Mouse (Mus musculus) forebrain, embryonic 15.5 days (tissue): ENCODE results near the gene Chn2. TPM values are rescaled to one million over a fixed set of nuclear protein-coding genes. Genes with fewer than 3 reads are reported as not detected.

Experiments
- ATAC-seq: fragments of 200-750 bp; cut with Nextera tagmentation; replicated peaks from 2 replicates; pipeline ENCODE4 v1.8.0; 2017; ENCODE audit warnings: mild to moderate bottlenecking, moderate TSS enrichment, moderate library complexity
- H3K27ac ChIP-seq: fragments of 300-500 bp; sonication (generic); replicated peaks from 2 replicates; pipeline ENCODE4 v1.5.1; 2015; ENCODE audit warnings: mild to moderate bottlenecking, inconsistent platforms
- H3K27me3 ChIP-seq: fragments of 300-500 bp; sonication (generic); 2 replicates; pipeline ENCODE4 v1.6.1; 2015; ENCODE audit warnings: inconsistent platforms
- H3K36me3 ChIP-seq: fragments of 300-500 bp; sonication (generic); 2 replicates; pipeline ENCODE4 v1.6.1; 2015; ENCODE audit warnings: mild to moderate bottlenecking, inconsistent platforms
- H3K4me1 ChIP-seq: fragments of 300-500 bp; sonication (generic); 2 replicates; pipeline ENCODE4 v1.6.1; 2015; ENCODE audit warnings: inconsistent platforms
- H3K4me2 ChIP-seq: fragments of 300-500 bp; sonication (generic); replicated peaks from 2 replicates; pipeline ENCODE4 v1.6.1; 2015; ENCODE audit warnings: mild to moderate bottlenecking, inconsistent platforms
- H3K4me3 ChIP-seq: fragments of 300-500 bp; sonication (generic); 2 replicates; pipeline ENCODE4 v1.5.1; 2015; ENCODE audit warnings: mild to moderate bottlenecking, inconsistent platforms
- H3K9ac ChIP-seq: fragments of 300-500 bp; sonication (generic); replicated peaks from 2 replicates; pipeline ENCODE4 v1.6.1; 2015; ENCODE audit warnings: mild to moderate bottlenecking, inconsistent platforms
- H3K9me3 ChIP-seq: fragments of 300-500 bp; sonication (generic); 2 replicates; pipeline ENCODE4 v1.6.1; 2016; ENCODE audit warnings: inconsistent platforms
- WGBS: fragments of 180-500 bp; shearing (Covaris S2); methylation state at CpG from one replicate; pipeline ENCODE4 v1.1.7; 2015; ENCODE audit warnings: mixed read lengths; 5-methylcytosine and 5-hydroxymethylcytosine counted together
- polyA plus RNA-seq: library from polyadenylated mRNA; unstranded; fragments of >200 nt; fragmentation: Nextera tagmentation; extraction: Ambion mirVana; gene quantifications from 2 replicates; pipeline ENCODE4 v1.2.1, GENCODE M21; 2015

Chn2 gene
- polyA plus RNA-seq, 1 experiment from 2014 or later, result 46.2 TPM

- Histone ChIP-seq H3K27ac (no peak overlapping the region), H3K27me3 (no peaks in the 10 kb centered on the region), H3K4me2 (no peak overlapping the region), H3K4me1 (no peaks in the 10 kb centered on the region), H3K4me3 (no peak overlapping the region), H3K36me3 (no peaks in the 10 kb centered on the region), H3K9ac (no peak overlapping the region), H3K9me3 (no peaks in the 10 kb centered on the region)
- WGBS, result 39% methylated on average over 4 of the region's 4 CpGs
- no peak for ATAC-seq
These were observed 160.2 kb downstream of the Chn2 start for GRCm38 (mm10) chr6:54199516-54199915.

- Histone ChIP-seq H3K27ac (no peak overlapping the region), H3K4me1 (no peaks in the 10 kb centered on the region), H3K27me3 (no peaks in the 10 kb centered on the region), H3K4me2 (no peak overlapping the region), H3K9me3 (no peaks in the 10 kb centered on the region), H3K4me3 (no peak overlapping the region), H3K36me3 (no peaks in the 10 kb centered on the region), H3K9ac (no peak overlapping the region)
- WGBS, result 63% methylated on average over 11 of the region's 11 CpGs
- no peak for ATAC-seq
These were observed 160.8 kb downstream of the Chn2 start for GRCm38 (mm10) chr6:54200031-54200722.

GRCm38 (mm10) chr6:54202311-54203020, 163.1 kb downstream of the Chn2 start:
- Histone ChIP-seq H3K36me3 (no peaks in the 10 kb centered on the region), H3K4me3 (no peak overlapping the region), H3K9ac (no peak overlapping the region), H3K4me1 (no peaks in the 10 kb centered on the region), H3K27ac (no peak overlapping the region), H3K9me3 (no peaks in the 10 kb centered on the region), H3K4me2 (no peak overlapping the region), H3K27me3 (no peaks in the 10 kb centered on the region)
- no peak for ATAC-seq
- WGBS, result 88% methylated on average over 7 of the region's 7 CpGs

GRCm38 (mm10) chr6:54203316-54203715, 164.0 kb downstream of the Chn2 start:
- H3K36me3 ChIP-seq, result no peaks in the 10 kb centered on the region
- H3K9me3 ChIP-seq, result no peaks in the 10 kb centered on the region
- H3K27ac ChIP-seq, result no peak overlapping the region
- H3K27me3 ChIP-seq, result no peaks in the 10 kb centered on the region
- no peak overlapping the region for H3K4me3 ChIP-seq
- 87% methylated on average over 2 of the region's 2 CpGs for WGBS
- H3K4me1 ChIP-seq, result no peaks in the 10 kb centered on the region
- ATAC-seq, result no peak
- no peak overlapping the region for H3K4me2 ChIP-seq
- H3K9ac ChIP-seq, result no peak overlapping the region

- Histone ChIP-seq H3K9me3 (no peaks in the 10 kb centered on the region), H3K4me1 (no peaks in the 10 kb centered on the region), H3K4me3 (no peak overlapping the region), H3K4me2 (no peak overlapping the region), H3K27ac (no peak overlapping the region), H3K9ac (no peak overlapping the region), H3K36me3 (no peaks in the 10 kb centered on the region), H3K27me3 (no peaks in the 10 kb centered on the region)
- 94% methylated on average over 6 of the region's 6 CpGs for WGBS
- ATAC-seq, result no peak
These were observed 164.6 kb downstream of the Chn2 start for GRCm38 (mm10) chr6:54203926-54204325.

- H3K4me3 ChIP-seq, result no peak overlapping the region
- no peaks in the 10 kb centered on the region for H3K4me1 ChIP-seq
- H3K9ac ChIP-seq, result no peak overlapping the region
- ATAC-seq, result no peak
- WGBS, result 35% methylated on average over 2 of the region's 2 CpGs
- H3K36me3 ChIP-seq, result no peaks in the 10 kb centered on the region
- no peaks in the 10 kb centered on the region for H3K27me3 ChIP-seq
- H3K27ac ChIP-seq, result no peak overlapping the region
- no peaks in the 10 kb centered on the region for H3K9me3 ChIP-seq
- H3K4me2 ChIP-seq, result no peak overlapping the region
These were observed 165.6 kb downstream of the Chn2 start for GRCm38 (mm10) chr6:54204931-54205330.

GRCm38 (mm10) chr6:54205471-54205870, 166.1 kb downstream of the Chn2 start:
- H3K27ac ChIP-seq, result no peak overlapping the region
- no peak overlapping the region for H3K4me2 ChIP-seq
- ATAC-seq, result no peak
- H3K36me3 ChIP-seq, result no peaks in the 10 kb centered on the region
- no peaks in the 10 kb centered on the region for H3K9me3 ChIP-seq
- 31% methylated on average over 5 of the region's 5 CpGs for WGBS
- no peak overlapping the region for H3K9ac ChIP-seq
- H3K27me3 ChIP-seq, result no peaks in the 10 kb centered on the region
- no peak overlapping the region for H3K4me3 ChIP-seq
- no peaks in the 10 kb centered on the region for H3K4me1 ChIP-seq

GRCm38 (mm10) chr6:54206221-54206738, 166.9 kb downstream of the Chn2 start:
- Histone ChIP-seq H3K9ac (no peak overlapping the region), H3K9me3 (no peaks in the 10 kb centered on the region), H3K36me3 (no peaks in the 10 kb centered on the region), H3K4me3 (no peak overlapping the region), H3K27me3 (no peaks in the 10 kb centered on the region), H3K27ac (no peak overlapping the region), H3K4me2 (no peak overlapping the region), H3K4me1 (0 out of 2 replicates have a peak, but pooled peaks cover 2% of the 10 kb centered on the region)
- WGBS, result 22% methylated on average over 6 of the region's 6 CpGs
- no peak for ATAC-seq

GRCm38 (mm10) chr6:54208786-54209185, 169.4 kb downstream of the Chn2 start:
- no peak overlapping the region for H3K4me2 ChIP-seq
- WGBS, result 89% methylated on average over 8 of the region's 8 CpGs
- no peak overlapping the region for H3K4me3 ChIP-seq
- H3K9me3 ChIP-seq, result no peaks in the 10 kb centered on the region
- H3K36me3 ChIP-seq, result no peaks in the 10 kb centered on the region
- no peak overlapping the region for H3K27ac ChIP-seq
- H3K27me3 ChIP-seq, result no peaks in the 10 kb centered on the region
- 0 out of 2 replicates have a peak, but pooled peaks cover 3% of the 10 kb centered on the region for H3K4me1 ChIP-seq
- ATAC-seq, result no peak
- no peak overlapping the region for H3K9ac ChIP-seq

- Histone ChIP-seq H3K36me3 (no peaks in the 10 kb centered on the region), H3K9ac (no peak overlapping the region), H3K9me3 (no peaks in the 10 kb centered on the region), H3K4me1 (0 out of 2 replicates have a peak, but pooled peaks cover 3% of the 10 kb centered on the region), H3K4me2 (no peak overlapping the region), H3K27ac (no peak overlapping the region), H3K4me3 (no peak overlapping the region), H3K27me3 (no peaks in the 10 kb centered on the region)
- ATAC-seq, result no peak
- 21% methylated on average over 4 of the region's 4 CpGs for WGBS
These were observed 171.6 kb downstream of the Chn2 start for GRCm38 (mm10) chr6:54210971-54211370.

GRCm38 (mm10) chr6:54211939-54212338, 172.6 kb downstream of the Chn2 start:
- WGBS, result 78% methylated on average over 7 of the region's 7 CpGs
- H3K9ac ChIP-seq, result no peak overlapping the region
- no peak overlapping the region for H3K4me2 ChIP-seq
- no peak overlapping the region for H3K4me3 ChIP-seq
- H3K4me1 ChIP-seq, result 0 out of 2 replicates have a peak, but pooled peaks cover 3% of the 10 kb centered on the region
- H3K36me3 ChIP-seq, result no peaks in the 10 kb centered on the region
- H3K9me3 ChIP-seq, result no peaks in the 10 kb centered on the region
- H3K27me3 ChIP-seq, result no peaks in the 10 kb centered on the region
- H3K27ac ChIP-seq, result no peak overlapping the region
- no peak for ATAC-seq

GRCm38 (mm10) chr6:54213743-54214142, 174.4 kb downstream of the Chn2 start:
- ATAC-seq, result no peak
- Histone ChIP-seq H3K4me3 (no peak overlapping the region), H3K36me3 (0 out of 2 replicates have a peak, but pooled peaks cover 4% of the 10 kb centered on the region), H3K4me1 (0 out of 2 replicates have a peak, but pooled peaks cover 3% of the 10 kb centered on the region), H3K27ac (no peak overlapping the region), H3K4me2 (no peak overlapping the region), H3K9ac (no peak overlapping the region), H3K9me3 (no peaks in the 10 kb centered on the region), H3K27me3 (no peaks in the 10 kb centered on the region)
- WGBS, result 91% methylated on average over 7 of the region's 7 CpGs
